Mouse (Mus musculus) ovary, postnatal 10 days (tissue): Measurements from ENCODE around the gene Tnks1bp1.
A peak's percentile ranks its signal among the peaks of the same experiment; 100 is the strongest.

Experiments used
- DNase-seq: peaks from one replicate; pipeline ENCODE4 v3.0.0; 2022; ENCODE audit warnings: low spot score

Gene Tnks1bp1

GRCm38 (mm10) chr2:85091325-85091724 is 43.5 kb downstream of the Tnks1bp1 start:
- no peak for DNase-seq

- DNase-seq, result no peak
Observed at GRCm38 (mm10) chr2:85093376-85093775, 45.6 kb downstream of the Tnks1bp1 start.

- no peak for DNase-seq
Observed at GRCm38 (mm10) chr2:85095906-85096305, 48.1 kb downstream of the Tnks1bp1 start.

GRCm38 (mm10) chr2:85098014-85098413 is 50.2 kb downstream of the Tnks1bp1 start:
- DNase-seq, result no peak

- DNase-seq, result peak; percentile 49
Observed at GRCm38 (mm10) chr2:85098824-85099511, 51.1 kb downstream of the Tnks1bp1 start.

GRCm38 (mm10) chr2:85103201-85103600 is 55.4 kb downstream of the Tnks1bp1 start:
- no peak for DNase-seq

- DNase-seq, result no peak
Observed at GRCm38 (mm10) chr2:85105426-85106013, 57.7 kb downstream of the Tnks1bp1 start.

GRCm38 (mm10) chr2:85106068-85106790 is 58.4 kb downstream of the Tnks1bp1 start:
- no peak for DNase-seq

GRCm38 (mm10) chr2:85106941-85107340 is 59.1 kb downstream of the Tnks1bp1 start:
- DNase-seq, result no peak

- DNase-seq, result no peak
Observed at GRCm38 (mm10) chr2:85110288-85110875, 62.6 kb downstream of the Tnks1bp1 start.
